Mouse (Mus musculus): Measurements from ENCODE around the gene Gcm1. TPM values are rescaled to one million over a fixed set of nuclear protein-coding genes. Genes with fewer than 3 reads are reported as not detected.

Gcm1 gene
- not detected in 2 replicates for total RNA-seq (2014; rRNA removed)
- polyA plus RNA-seq (2015; fragmentation: Nextera tagmentation; extraction: Ambion mirVana): not detected in 2 replicates

DNA sequence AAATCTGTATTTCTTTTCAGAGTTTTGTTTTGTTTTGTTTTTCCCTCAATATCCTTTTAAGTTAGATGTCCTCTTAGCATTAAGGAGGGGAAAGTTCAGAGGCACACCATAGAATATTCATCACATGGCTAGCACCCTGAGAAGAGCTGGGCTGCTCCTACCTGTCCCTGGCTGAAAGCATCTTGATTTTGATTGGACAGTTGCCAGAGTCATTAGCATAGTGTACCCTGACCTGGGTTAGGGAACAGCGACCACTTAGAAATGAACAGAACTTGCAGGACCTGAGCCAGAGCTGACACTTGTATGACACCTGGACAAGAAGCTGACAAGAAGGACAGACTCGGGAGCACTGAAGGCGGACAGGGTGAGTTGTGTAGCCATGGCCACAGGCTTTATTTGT, at the start of gene Gcm1:
Gene Gcm1, plus strand, starts transcription at position 248 of the 400 bp plus-strand sequence.
- Histone ChIP-seq H3K4me2 (ENCODE audit: low read depth) (no peak within 1 kb of the TSS), H3K4me3 (ENCODE audit: low read depth, low read length) (no peak within 1 kb of the TSS), H3K27me3 (ENCODE audit: insufficient read depth, low read length) (no peaks in the 10 kb centered on the region), H3K27ac (ENCODE audit: low read depth, low read length) (no peak within 1 kb of the TSS), H3K9ac (no peak within 1 kb of the TSS), H3K9me3 (ENCODE audit: low read length) (no peaks in the 10 kb centered on the region), H3K4me1 (ENCODE audit: insufficient read depth) (no peaks in the 10 kb centered on the region), H3K36me3 (ENCODE audit: insufficient read depth) (no peaks in the 10 kb centered on the region)
- no peak for TF ChIP-seq CTCF (IDR thresholded peaks at IDR 0.05; ENCODE audit: low read depth)
- no peak for DNase-seq
- no peak for ATAC-seq
- WGBS: 61% methylated on average over 3 of the region's 3 CpGs

GRCm38 (mm10) chr9:78003278-78003677, 48.4 kb upstream of the Gcm1 start:
- DNase-seq (no peak), ATAC-seq (no peak)
- Histone ChIP-seq H3K36me3 (ENCODE audit: insufficient read depth) (no peaks in the 10 kb centered on the region), H3K9ac (no peak overlapping the region), H3K4me2 (ENCODE audit: low read depth) (no peak overlapping the region), H3K27me3 (ENCODE audit: insufficient read depth, low read length) (no peaks in the 10 kb centered on the region), H3K27ac (ENCODE audit: low read depth, low read length) (no peak overlapping the region), H3K4me3 (ENCODE audit: low read depth, low read length) (no peak overlapping the region), H3K9me3 (ENCODE audit: low read length) (no peaks in the 10 kb centered on the region), H3K4me1 (ENCODE audit: insufficient read depth) (no peaks in the 10 kb centered on the region)
- TF ChIP-seq CTCF (IDR thresholded peaks at IDR 0.05; ENCODE audit: low read depth): no peak
- WGBS: 86% methylated on average over 2 of the region's 2 CpGs

GRCm38 (mm10) chr9:78005481-78005880, 46.2 kb upstream of the Gcm1 start:
- peak; percentile 52 for TF ChIP-seq CTCF (IDR thresholded peaks at IDR 0.05; ENCODE audit: low read depth)
- no peak for ATAC-seq
- Histone ChIP-seq H3K9me3 (ENCODE audit: low read length) (no peaks in the 10 kb centered on the region), H3K9ac (no peak overlapping the region), H3K27me3 (ENCODE audit: insufficient read depth, low read length) (no peaks in the 10 kb centered on the region), H3K4me2 (ENCODE audit: low read depth) (no peak overlapping the region), H3K27ac (ENCODE audit: low read depth, low read length) (no peak overlapping the region), H3K4me1 (ENCODE audit: insufficient read depth) (no peaks in the 10 kb centered on the region), H3K36me3 (ENCODE audit: insufficient read depth) (no peaks in the 10 kb centered on the region), H3K4me3 (ENCODE audit: low read depth, low read length) (no peak overlapping the region)
- no peak for DNase-seq
- WGBS: 58% methylated on average over 3 of the region's 3 CpGs

DNA sequence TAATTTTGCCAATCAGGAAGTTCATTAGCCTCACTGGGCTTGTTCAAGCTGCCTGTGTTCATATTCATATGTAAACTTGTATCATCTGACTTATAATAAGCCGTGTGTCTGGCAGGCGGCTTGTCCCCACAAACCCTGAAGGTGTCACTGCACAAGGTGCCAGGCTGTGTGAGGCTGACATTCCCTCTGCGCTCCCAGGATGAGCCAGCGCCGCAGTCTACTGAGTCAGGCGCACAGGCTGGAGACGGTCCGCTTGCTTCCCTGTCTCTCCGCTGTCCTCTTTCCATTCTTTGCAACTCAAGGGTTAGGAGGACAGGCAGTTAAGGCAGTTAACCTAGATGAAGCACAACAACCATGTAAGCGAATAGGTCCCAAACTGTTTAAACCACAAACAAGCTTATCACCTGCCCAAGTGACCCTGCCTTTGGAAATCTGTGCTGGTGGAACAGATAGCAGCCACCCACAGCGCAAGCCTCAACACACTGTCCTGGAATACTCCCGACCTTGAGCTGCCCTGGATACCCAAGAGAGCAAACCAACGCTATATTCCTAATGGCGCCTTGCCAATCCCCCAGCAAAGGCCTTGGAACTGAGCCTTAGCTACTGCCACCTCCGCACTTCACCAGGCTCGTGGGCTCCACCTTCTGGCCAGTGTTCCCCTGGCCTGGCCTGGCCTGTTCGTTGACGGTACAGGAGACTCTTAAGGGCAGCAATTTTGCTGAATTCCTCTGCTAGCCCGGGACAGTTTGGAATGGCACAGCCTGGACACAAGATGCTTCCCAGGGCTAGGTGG, 45.3 kb upstream of the Gcm1 start:
- no peaks in the 10 kb centered on the region for H3K36me3 ChIP-seq (ENCODE audit: insufficient read depth)
- no peaks in the 10 kb centered on the region for H3K4me1 ChIP-seq (ENCODE audit: insufficient read depth)
- no peak overlapping the region for H3K27ac ChIP-seq (ENCODE audit: low read depth, low read length)
- no peaks in the 10 kb centered on the region for H3K9me3 ChIP-seq (ENCODE audit: low read length)
- peak; percentile 71 for ATAC-seq
- no peak overlapping the region for H3K4me3 ChIP-seq (ENCODE audit: low read depth, low read length)
- peak; percentile 76 for TF ChIP-seq CTCF (IDR thresholded peaks at IDR 0.05; ENCODE audit: low read depth)
- 58% methylated on average over 19 of the region's 19 CpGs for WGBS
- no peak overlapping the region for H3K9ac ChIP-seq
- peak; percentile 62 for DNase-seq
- H3K27me3 ChIP-seq (ENCODE audit: insufficient read depth, low read length): no peaks in the 10 kb centered on the region
- no peak overlapping the region for H3K4me2 ChIP-seq (ENCODE audit: low read depth)

DNA sequence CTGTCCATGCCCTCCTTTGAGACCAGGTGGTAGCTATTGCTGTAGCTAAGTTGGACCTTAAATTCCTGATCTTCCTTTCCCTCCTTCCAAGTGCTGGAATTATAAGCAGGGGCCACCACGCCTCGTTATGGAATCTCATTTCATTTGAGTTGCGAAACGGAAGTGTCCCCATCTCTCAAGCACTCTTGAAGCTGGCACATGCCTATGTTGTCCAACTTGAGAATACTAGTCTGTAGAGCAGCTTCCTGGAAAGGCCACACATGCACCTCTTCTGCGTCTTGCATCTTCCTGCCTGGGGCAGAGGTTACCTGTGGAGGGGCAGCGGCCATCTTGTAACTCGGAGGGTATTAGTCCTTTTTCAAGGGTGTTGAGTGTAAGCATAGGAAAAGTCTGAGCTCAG, 42.3 kb upstream of the Gcm1 start:
- no peak overlapping the region for H3K4me3 ChIP-seq (ENCODE audit: low read depth, low read length)
- no peaks in the 10 kb centered on the region for H3K4me1 ChIP-seq (ENCODE audit: insufficient read depth)
- TF ChIP-seq CTCF (IDR thresholded peaks at IDR 0.05; ENCODE audit: low read depth): no peak
- H3K4me2 ChIP-seq (ENCODE audit: low read depth): no peak overlapping the region
- ATAC-seq: no peak
- WGBS: 91% methylated on average over 7 of the region's 7 CpGs
- DNase-seq: no peak
- no peak overlapping the region for H3K27ac ChIP-seq (ENCODE audit: low read depth, low read length)
- no peaks in the 10 kb centered on the region for H3K9me3 ChIP-seq (ENCODE audit: low read length)
- no peak overlapping the region for H3K9ac ChIP-seq
- no peaks in the 10 kb centered on the region for H3K36me3 ChIP-seq (ENCODE audit: insufficient read depth)
- no peaks in the 10 kb centered on the region for H3K27me3 ChIP-seq (ENCODE audit: insufficient read depth, low read length)

GRCm38 (mm10) chr9:78010187-78010586, 41.5 kb upstream of the Gcm1 start:
- WGBS: 92% methylated on average over 5 of the region's 5 CpGs
- ATAC-seq: no peak
- H3K27me3 ChIP-seq (ENCODE audit: insufficient read depth, low read length): no peaks in the 10 kb centered on the region

GRCm38 (mm10) chr9:78010707-78011106, 41.0 kb upstream of the Gcm1 start:
- DNase-seq (no peak), ATAC-seq (no peak)
- Histone ChIP-seq H3K9ac (no peak overlapping the region), H3K27ac (ENCODE audit: low read depth, low read length) (no peak overlapping the region), H3K36me3 (ENCODE audit: insufficient read depth) (no peaks in the 10 kb centered on the region), H3K27me3 (ENCODE audit: insufficient read depth, low read length) (no peaks in the 10 kb centered on the region), H3K4me3 (ENCODE audit: low read depth, low read length) (no peak overlapping the region), H3K9me3 (ENCODE audit: low read length) (no peaks in the 10 kb centered on the region), H3K4me1 (ENCODE audit: insufficient read depth) (no peaks in the 10 kb centered on the region), H3K4me2 (ENCODE audit: low read depth) (no peak overlapping the region)
- TF ChIP-seq CTCF (IDR thresholded peaks at IDR 0.05; ENCODE audit: low read depth): no peak
- 89% methylated on average over 10 of the region's 10 CpGs for WGBS

More at GRCm38 (mm10) chr9:78010187-78010586, 41.5 kb upstream of the Gcm1 start:
- H3K9me3 ChIP-seq (ENCODE audit: low read length): no peaks in the 10 kb centered on the region
- H3K4me1 ChIP-seq (ENCODE audit: insufficient read depth): no peaks in the 10 kb centered on the region
- H3K4me3 ChIP-seq (ENCODE audit: low read depth, low read length): no peak overlapping the region
- DNase-seq: no peak
- no peak overlapping the region for H3K9ac ChIP-seq
- no peak overlapping the region for H3K27ac ChIP-seq (ENCODE audit: low read depth, low read length)
- no peaks in the 10 kb centered on the region for H3K36me3 ChIP-seq (ENCODE audit: insufficient read depth)
- no peak overlapping the region for H3K4me2 ChIP-seq (ENCODE audit: low read depth)
- TF ChIP-seq CTCF (IDR thresholded peaks at IDR 0.05; ENCODE audit: low read depth): no peak
